Mouse (Mus musculus) testis, adult 2 months (tissue): ENCODE data around the gene Rbm24. TPM values are rescaled to one million over a fixed set of nuclear protein-coding genes. Genes with fewer than 3 reads are reported as not detected.

Source experiments
- H3K27ac ChIP-seq: fragments of 200-500 bp; 2 replicates; pipeline ENCODE4 v1.5.1; 2012; ENCODE audit warnings: low read depth, low read length; ENCODE audit not compliant: control insufficient read depth, insufficient read depth
- H3K27me3 ChIP-seq: fragments of 200-500 bp; 2 replicates; pipeline ENCODE4 v1.6.1; 2012; ENCODE audit warnings: mild to moderate bottlenecking, low read length, moderate library complexity; ENCODE audit not compliant: control insufficient read depth, insufficient read depth
- H3K36me3 ChIP-seq: fragments of 200-500 bp; 2 replicates; pipeline ENCODE4 v1.6.1; 2012; ENCODE audit warnings: mild to moderate bottlenecking, low read length; ENCODE audit not compliant: control insufficient read depth, insufficient read depth
- H3K4me1 ChIP-seq: fragments of 200-500 bp; 2 replicates; pipeline ENCODE4 v1.6.1; 2012; ENCODE audit warnings: low read length; ENCODE audit not compliant: control insufficient read depth, insufficient read depth
- H3K4me3 ChIP-seq: fragments of 200-500 bp; 2 replicates; pipeline ENCODE4 v1.5.1; 2012; ENCODE audit warnings: low read depth, mild to moderate bottlenecking, low read length, moderate library complexity, mixed read lengths; ENCODE audit not compliant: control insufficient read depth
- CTCF ChIP-seq: fragments of 200-500 bp; IDR thresholded peaks from 2 replicates; pipeline ENCODE4 v1.5.1; 2012; ENCODE audit warnings: low read depth, mild to moderate bottlenecking, inconsistent platforms, low read length, moderate library complexity; ENCODE audit not compliant: control insufficient read depth, insufficient read depth, insufficient replicate concordance
- POLR2A ChIP-seq: fragments of 200-500 bp; IDR thresholded peaks from 2 replicates; pipeline ENCODE4 v1.6.1; 2012; ENCODE audit warnings: low read depth, mild to moderate bottlenecking, inconsistent platforms, low read length, moderate library complexity; ENCODE audit not compliant: control insufficient read depth
- polyA plus RNA-seq: library from polyadenylated mRNA; depleted of rRNA; stranded (reverse); fragments of >200 nt; gene quantifications from 2 replicates; pipeline ENCODE4 v1.2.3, GENCODE M21; 2012; rRNA removed

The Rbm24 gene
- polyA plus RNA-seq, 1 experiment: 0.52 TPM

- Histone ChIP-seq H3K27me3 (no peaks in the 10 kb centered on the region), H3K4me3 (no peak overlapping the region), H3K36me3 (no peaks in the 10 kb centered on the region), H3K4me1 (no peaks in the 10 kb centered on the region), H3K27ac (no peak overlapping the region)
- TF ChIP-seq CTCF: no peak
- TF ChIP-seq POLR2A: no peak
These were observed 33.3 kb downstream of the Rbm24 start for GRCm38 (mm10) chr13:46451548-46451947.

GRCm38 (mm10) chr13:46459546-46459945, 41.3 kb downstream of the Rbm24 start:
- Histone ChIP-seq H3K4me3 (no peak overlapping the region), H3K27ac (no peak overlapping the region), H3K4me1 (no peaks in the 10 kb centered on the region), H3K27me3 (no peaks in the 10 kb centered on the region), H3K36me3 (no peaks in the 10 kb centered on the region)
- TF ChIP-seq CTCF (no peak), POLR2A (no peak)

GRCm38 (mm10) chr13:46462280-46462679, 44.0 kb downstream of the Rbm24 start:
- H3K36me3 ChIP-seq: no peaks in the 10 kb centered on the region
- TF ChIP-seq CTCF: no peak
- no peak for TF ChIP-seq POLR2A
- no peaks in the 10 kb centered on the region for H3K27me3 ChIP-seq
- no peak overlapping the region for H3K27ac ChIP-seq
- no peak overlapping the region for H3K4me3 ChIP-seq
- H3K4me1 ChIP-seq: no peaks in the 10 kb centered on the region

- no peak overlapping the region for H3K27ac ChIP-seq
- no peak overlapping the region for H3K4me3 ChIP-seq
- TF ChIP-seq CTCF (no peak), POLR2A (no peak)
- H3K36me3 ChIP-seq: no peaks in the 10 kb centered on the region
- H3K27me3 ChIP-seq: no peaks in the 10 kb centered on the region
- H3K4me1 ChIP-seq: no peaks in the 10 kb centered on the region
These were observed 45.5 kb downstream of the Rbm24 start for GRCm38 (mm10) chr13:46463764-46464163.

- H3K27ac ChIP-seq: no peak overlapping the region
- no peak for TF ChIP-seq CTCF
- TF ChIP-seq POLR2A: no peak
- H3K4me3 ChIP-seq: no peak overlapping the region
- H3K36me3 ChIP-seq: no peaks in the 10 kb centered on the region
- no peaks in the 10 kb centered on the region for H3K4me1 ChIP-seq
- H3K27me3 ChIP-seq: no peaks in the 10 kb centered on the region
These were observed 50.0 kb downstream of the Rbm24 start for GRCm38 (mm10) chr13:46468251-46468650.

- Histone ChIP-seq H3K4me3 (no peak overlapping the region), H3K36me3 (no peaks in the 10 kb centered on the region), H3K27me3 (no peaks in the 10 kb centered on the region), H3K27ac (no peak overlapping the region), H3K4me1 (no peaks in the 10 kb centered on the region)
- TF ChIP-seq CTCF (no peak), POLR2A (no peak)
These were observed 51.3 kb downstream of the Rbm24 start for GRCm38 (mm10) chr13:46469536-46469935.

Other genes with a start within 250 kb of the Rbm24 start
- gene Stmnd1, start 144.7 kb upstream of the Rbm24 start, polyA plus RNA-seq: 0.16 and 0.29 TPM in 2 replicates
- 134 and 154 TPM in 2 replicates for gene Cap2, start 83.4 kb downstream of the Rbm24 start, polyA plus RNA-seq